ENCODE assay signal across 8 mouse cellular contexts in genomic region chr6:134035490-134036405, GRCm38 (mm10). TPM values are rescaled to one million over a fixed set of nuclear protein-coding genes. Genes with fewer than 3 reads are reported as not detected.
DNase-seq lines count a peak whose midpoint lies in the region; ATAC-seq and TF ChIP-seq lines count a peak whose summit lies in the region.

Etv6 (plus strand) TSS chr6:134035700.

- peak within 1 kb of the TSS; percentile 90 for H3K9ac ChIP-seq in embryonic facial prominence, embryonic 14.5 days (ENCODE audit: low read depth, low read length)
- H3K9ac ChIP-seq in heart, adult 2 months (ENCODE audit: low read depth, low read length) = peak within 1 kb of the TSS; percentile 90
- H3K9ac ChIP-seq in limb, embryonic 15.5 days = peak within 1 kb of the TSS; percentile 91
- H3K9ac ChIP-seq in midbrain, postnatal 0 days (replicated peaks; ENCODE audit: low read length, poor library complexity, severe bottlenecking) = peak within 1 kb of the TSS; percentile 98

- no peaks in the 10 kb centered on the region for H3K36me3 ChIP-seq in embryonic facial prominence, embryonic 14.5 days (ENCODE audit: control insufficient read depth, insufficient read depth, low read length)
- peaks cover 11% of the 10 kb centered on the region; the same call in 1 of the 2 replicates for H3K36me3 ChIP-seq in heart, adult 2 months (ENCODE audit: control insufficient read depth, insufficient read depth, low read length)
- no peaks in the 10 kb centered on the region for H3K36me3 ChIP-seq in limb, embryonic 15.5 days
- no peaks in the 10 kb centered on the region for H3K36me3 ChIP-seq in midbrain, postnatal 0 days (ENCODE audit: insufficient read depth, low read length)

- peak; percentile 75 for ATAC-seq in embryonic facial prominence, embryonic 14.5 days (ENCODE audit: low read depth)
- peak; percentile 77 for ATAC-seq in limb, embryonic 15.5 days (ENCODE audit: insufficient number of reproducible peaks, low FRiP score, low TSS enrichment, low read depth)
- ATAC-seq in midbrain, postnatal 0 days (ENCODE audit: low FRiP score) = peak; percentile 68

- H3K4me3 ChIP-seq in embryonic facial prominence, embryonic 14.5 days (ENCODE audit: low read depth, low read length) = peak within 1 kb of the TSS; percentile 62
- H3K4me3 ChIP-seq in heart, adult 2 months = peak within 1 kb of the TSS; percentile 85
- H3K4me3 ChIP-seq in limb, embryonic 15.5 days = peak within 1 kb of the TSS; percentile 74
- H3K4me3 ChIP-seq in midbrain, postnatal 0 days (ENCODE audit: low read depth, low read length) = peak within 1 kb of the TSS; percentile 90

- peaks cover 35% of the 10 kb centered on the region for H3K4me1 ChIP-seq in embryonic facial prominence, embryonic 14.5 days (ENCODE audit: control insufficient read depth, insufficient read depth, low read length)
- peaks cover 18% of the 10 kb centered on the region for H3K4me1 ChIP-seq in heart, adult 2 months (ENCODE audit: control insufficient read depth, insufficient read depth, low read length)
- peaks cover 30% of the 10 kb centered on the region for H3K4me1 ChIP-seq in limb, embryonic 15.5 days
- 0 out of 2 replicates have a peak, but pooled peaks cover 8% of the 10 kb centered on the region for H3K4me1 ChIP-seq in midbrain, postnatal 0 days (ENCODE audit: insufficient read depth, low read length)

- no peak; the same call in 1 of the 2 replicates for TF ChIP-seq CTCF in heart, adult 2 months (IDR thresholded peaks at IDR 0.05)
- 0 out of 2 replicates have a peak, but pooled peaks have one; percentile 3 for TF ChIP-seq CTCF in midbrain, postnatal 0 days (IDR thresholded peaks at IDR 0.05)

- no peaks in the 10 kb centered on the region; the same call in none of the 2 replicates for H3K79me2 ChIP-seq in heart, adult 2 months (replicated peaks; ENCODE audit: control insufficient read depth, insufficient read depth, low read length)

- no peaks in the 10 kb centered on the region for H3K9me3 ChIP-seq in embryonic facial prominence, embryonic 14.5 days (ENCODE audit: control insufficient read depth, low read length)
- no peaks in the 10 kb centered on the region for H3K9me3 ChIP-seq in limb, embryonic 15.5 days
- no peaks in the 10 kb centered on the region for H3K9me3 ChIP-seq in midbrain, postnatal 0 days (ENCODE audit: low read length)

- H3K4me2 ChIP-seq in embryonic facial prominence, embryonic 14.5 days (ENCODE audit: low read depth, low read length) = peak within 1 kb of the TSS; percentile 56
- peak within 1 kb of the TSS; percentile 57 for H3K4me2 ChIP-seq in limb, embryonic 15.5 days
- peak within 1 kb of the TSS; percentile 86 for H3K4me2 ChIP-seq in midbrain, postnatal 0 days (ENCODE audit: low read depth, low read length, poor library complexity, severe bottlenecking)

- 1% methylated on average over 34 of the region's 78 CpGs for WGBS in embryonic facial prominence, embryonic 14.5 days
- WGBS in heart, adult 2 months = under 1% methylated on average over 78 of the region's 78 CpGs
- WGBS in limb, embryonic 15.5 days = under 1% methylated on average over 63 of the region's 78 CpGs
- WGBS in midbrain, postnatal 0 days = under 1% methylated on average over 61 of the region's 78 CpGs

- H3K27ac ChIP-seq in embryonic facial prominence, embryonic 14.5 days (replicated peaks; ENCODE audit: low read depth, low read length) = peak within 1 kb of the TSS; percentile 100
- H3K27ac ChIP-seq in heart, adult 2 months = peak within 1 kb of the TSS; percentile 99
- H3K27ac ChIP-seq in limb, embryonic 15.5 days = peak within 1 kb of the TSS; percentile 100
- H3K27ac ChIP-seq in midbrain, postnatal 0 days (ENCODE audit: low read depth, low read length) = peak within 1 kb of the TSS; percentile 100

- no peaks in the 10 kb centered on the region for H3K27me3 ChIP-seq in embryonic facial prominence, embryonic 14.5 days (replicated peaks; ENCODE audit: control insufficient read depth, insufficient read depth, low read length)
- no peaks in the 10 kb centered on the region for H3K27me3 ChIP-seq in heart, adult 2 months (ENCODE audit: control insufficient read depth, insufficient read depth, low read length)
- H3K27me3 ChIP-seq in limb, embryonic 15.5 days = no peaks in the 10 kb centered on the region
- no peaks in the 10 kb centered on the region for H3K27me3 ChIP-seq in midbrain, postnatal 0 days (ENCODE audit: insufficient read depth, low read length)

- TF ChIP-seq POLR2A in heart, adult 2 months (IDR thresholded peaks at IDR 0.05; ENCODE audit: insufficient read depth, low read depth, low read length) = 0 out of 2 replicates have a peak, but pooled peaks have one; percentile 36

- peak; percentile 71 to 74 for DNase-seq in B cell, adult 2 months
- DNase-seq in adrenal gland, postnatal 4 days (ENCODE audit: low spot score in 2 of 2) = peak; percentile 43 to 46
- peak; percentile 94 for DNase-seq in embryonic facial prominence, embryonic 14.5 days (ENCODE audit: low spot score)
- peak; percentile 79 to 88 for DNase-seq in heart, adult 2 months
- DNase-seq in kidney, adult 9 months = peak; percentile 89
- DNase-seq in midbrain, postnatal 0 days (ENCODE audit: low spot score) = peak; percentile 88
- DNase-seq in spleen, postnatal 36 days (ENCODE audit: low spot score in 2 of 2) = peak; percentile 67 to 75

- no peak for TF ChIP-seq EP300 in heart, adult 2 months (IDR thresholded peaks at IDR 0.05; ENCODE audit: insufficient read depth, low read depth, low read length)

- intact Hi-C loops in heart, adult 2 months (cut with DNase I) = loop anchor here (2.0 to 5.0 kb wide), 7 partner anchors 25 to 352 kb away; no protein-coding TSS in a partner anchor

RNA-seq across cellular contexts. Expression of gene Etv6, which starts in this region (rescaled TPM):
- 10 to 100 TPM; 47.8 TPM for total RNA-seq in adrenal gland, postnatal 4 days (2021)
- 12.0 and 12.4 TPM in 2 replicates for polyA plus RNA-seq in embryonic facial prominence, embryonic 14.5 days (2014; fragmentation: Nextera tagmentation; extraction: Ambion mirVana)
- total RNA-seq in heart, adult 2 months (2021) = 10 to 100 TPM; 11.4 to 14.0 TPM
- polyA plus RNA-seq in heart, adult 2 months (2012; rRNA removed) = 9.8 and 12.7 TPM in 2 replicates
- polyA plus RNA-seq in limb, embryonic 15.5 days (2015; fragmentation: Nextera tagmentation; extraction: Ambion mirVana) = 11.7 and 13.1 TPM in 2 replicates
- 7.2 and 9.3 TPM in 2 replicates for total RNA-seq in midbrain, postnatal 0 days (2014; rRNA removed)
- 2.0 and 2.9 TPM in 2 replicates for polyA plus RNA-seq in midbrain, postnatal 0 days (2015; fragmentation: Nextera tagmentation; extraction: Ambion mirVana)

Comparison
In these comparisons a context has a peak if more than half of its experiments do, and no peak if none do; other contexts are left out.
1. Peak in every context shown above with its lines: DNase-seq, ATAC-seq, H3K4me3 ChIP-seq and H3K27ac ChIP-seq.